Mouse (Mus musculus) ES-Bruce4 (cell line): ENCODE results near the gene Cdk5rap3. TPM values are rescaled to one million over a fixed set of nuclear protein-coding genes. Genes with fewer than 3 reads are reported as not detected.
A peak's percentile ranks its signal among the peaks of the same experiment; 100 is the strongest.

Experiments used
- H3K27ac ChIP-seq: 2 replicates; pipeline ENCODE4 v1.5.1; 2012; ENCODE audit warnings: low read length, inconsistent platforms; ENCODE audit not compliant: insufficient read depth
- H3K27me3 ChIP-seq: 2 replicates; pipeline ENCODE4 v1.6.1; 2012; ENCODE audit warnings: mild to moderate bottlenecking, low read length, inconsistent platforms; ENCODE audit not compliant: control insufficient read depth, poor library complexity, insufficient read depth, severe bottlenecking
- H3K36me3 ChIP-seq: 2 replicates; pipeline ENCODE4 v1.6.1; 2012; ENCODE audit warnings: inconsistent platforms, mild to moderate bottlenecking, low read length, moderate library complexity; ENCODE audit not compliant: control insufficient read depth, poor library complexity, insufficient read depth, severe bottlenecking
- H3K4me1 ChIP-seq: one replicate; pipeline ENCODE4 v1.8.1; 2011; ENCODE audit warnings: low read length; ENCODE audit not compliant: control insufficient read depth, insufficient read depth
- H3K4me3 ChIP-seq: 2 replicates; pipeline ENCODE4 v1.5.1; 2011; ENCODE audit warnings: low read depth, mild to moderate bottlenecking, low read length
- H3K9ac ChIP-seq: 2 replicates; pipeline ENCODE4 v1.6.1; 2012; ENCODE audit warnings: low read depth, mild to moderate bottlenecking, inconsistent platforms; ENCODE audit not compliant: poor library complexity, severe bottlenecking
- H3K9me3 ChIP-seq: replicated peaks from 2 replicates; pipeline ENCODE4 v1.6.1; 2012; ENCODE audit warnings: mild to moderate bottlenecking, low read length, inconsistent platforms; ENCODE audit not compliant: control insufficient read depth, poor library complexity, insufficient read depth, severe bottlenecking
- CTCF ChIP-seq: IDR thresholded peaks from one replicate; pipeline ENCODE4 v1.8.1; 2011; ENCODE audit warnings: low read depth, low read length
- EP300 ChIP-seq: IDR thresholded peaks from 2 replicates; pipeline ENCODE4 v1.6.1; 2011; ENCODE audit warnings: low read depth, low read length; ENCODE audit not compliant: insufficient read depth
- POLR2A ChIP-seq: IDR thresholded peaks from one replicate; pipeline ENCODE4 v1.8.1; 2011; ENCODE audit warnings: low read length; ENCODE audit not compliant: insufficient read depth
- polyA plus RNA-seq: library from polyadenylated mRNA; stranded (reverse); fragments of >200 nt; gene quantifications from 2 replicates; pipeline ENCODE4 v1.2.4, GENCODE M21; 2011; ENCODE audit warnings: low read depth; ENCODE audit not compliant: missing spikeins, insufficient read depth, insufficient read length

Cdk5rap3 gene
- polyA plus RNA-seq, 1 experiment, result 93.3 TPM

DNA sequence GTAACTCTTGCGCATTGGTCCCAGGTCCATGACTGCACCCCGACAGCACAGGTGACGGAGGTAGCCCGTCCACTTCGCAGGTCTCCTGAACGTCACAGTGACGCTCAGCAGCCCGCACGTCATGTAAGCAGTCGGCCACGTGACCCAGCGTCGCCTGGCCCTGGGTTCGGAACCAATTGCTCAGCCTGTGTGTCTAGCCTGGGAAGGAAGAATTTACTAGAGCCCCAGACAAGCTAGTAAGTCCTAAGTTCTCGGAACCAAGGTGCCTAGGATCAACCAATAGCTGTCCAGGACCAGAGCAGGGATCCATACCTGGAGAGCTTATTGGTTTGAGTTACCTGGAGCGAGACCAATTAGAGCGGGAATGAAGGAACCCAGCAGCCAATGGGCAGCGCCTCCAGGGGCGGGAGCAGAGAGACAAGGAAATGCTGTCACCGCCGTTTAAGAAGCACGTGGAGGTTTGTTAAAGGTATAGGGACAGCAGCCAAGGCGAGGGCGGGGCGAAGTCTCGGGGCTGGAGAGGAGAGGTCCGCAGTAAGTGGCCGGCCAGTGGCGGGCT is 27.5 kb upstream of the Cdk5rap3 start, which contains the start of gene Pnpo:
Gene Pnpo (minus strand): TSS at position 241 of the 559 bp plus-strand sequence.
- Histone ChIP-seq H3K4me1 (no peaks in the 10 kb centered on the region), H3K9me3 (no peaks in the 10 kb centered on the region), H3K27ac (no peak within 1 kb of the TSS), H3K9ac (peak within 1 kb of the TSS; percentile 35), H3K36me3 (no peaks in the 10 kb centered on the region), H3K4me3 (peak within 1 kb of the TSS; percentile 88), H3K27me3 (no peaks in the 10 kb centered on the region)
- TF ChIP-seq EP300 (no peak), POLR2A (no peak), CTCF (no peak)

DNA sequence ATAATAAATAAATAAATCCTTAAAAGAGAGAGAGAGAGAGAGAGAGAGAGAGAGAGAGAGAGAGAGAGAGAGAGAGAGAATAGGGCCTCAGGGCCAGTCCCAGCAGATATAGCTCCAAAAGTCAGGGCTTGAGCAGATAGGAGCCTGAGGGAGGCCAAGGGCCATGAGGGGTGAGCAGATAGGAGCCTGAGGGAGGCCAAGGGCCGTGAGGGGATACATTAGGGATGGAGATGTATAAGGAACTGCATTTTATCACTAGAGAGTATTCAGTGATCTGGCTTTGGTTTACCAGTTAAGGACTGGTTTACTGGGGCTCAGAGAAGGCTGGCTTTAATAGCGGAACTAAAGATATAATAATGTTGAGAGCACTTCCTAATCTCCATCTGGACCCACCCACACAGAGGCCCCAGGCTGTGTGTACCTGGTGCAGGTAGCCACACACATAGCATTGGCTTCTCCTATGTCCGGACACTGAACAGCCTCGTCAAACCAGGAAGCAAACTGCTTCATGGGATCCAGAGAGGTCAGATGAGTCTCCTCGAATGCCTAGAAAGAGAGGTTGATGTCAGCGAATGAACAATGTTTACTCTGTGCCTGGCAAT is 25.8 kb upstream of the Cdk5rap3 start:
- Histone ChIP-seq H3K4me3 (no peak overlapping the region), H3K9ac (no peak overlapping the region)
- TF ChIP-seq EP300, result no peak
- TF ChIP-seq CTCF, result no peak

DNA sequence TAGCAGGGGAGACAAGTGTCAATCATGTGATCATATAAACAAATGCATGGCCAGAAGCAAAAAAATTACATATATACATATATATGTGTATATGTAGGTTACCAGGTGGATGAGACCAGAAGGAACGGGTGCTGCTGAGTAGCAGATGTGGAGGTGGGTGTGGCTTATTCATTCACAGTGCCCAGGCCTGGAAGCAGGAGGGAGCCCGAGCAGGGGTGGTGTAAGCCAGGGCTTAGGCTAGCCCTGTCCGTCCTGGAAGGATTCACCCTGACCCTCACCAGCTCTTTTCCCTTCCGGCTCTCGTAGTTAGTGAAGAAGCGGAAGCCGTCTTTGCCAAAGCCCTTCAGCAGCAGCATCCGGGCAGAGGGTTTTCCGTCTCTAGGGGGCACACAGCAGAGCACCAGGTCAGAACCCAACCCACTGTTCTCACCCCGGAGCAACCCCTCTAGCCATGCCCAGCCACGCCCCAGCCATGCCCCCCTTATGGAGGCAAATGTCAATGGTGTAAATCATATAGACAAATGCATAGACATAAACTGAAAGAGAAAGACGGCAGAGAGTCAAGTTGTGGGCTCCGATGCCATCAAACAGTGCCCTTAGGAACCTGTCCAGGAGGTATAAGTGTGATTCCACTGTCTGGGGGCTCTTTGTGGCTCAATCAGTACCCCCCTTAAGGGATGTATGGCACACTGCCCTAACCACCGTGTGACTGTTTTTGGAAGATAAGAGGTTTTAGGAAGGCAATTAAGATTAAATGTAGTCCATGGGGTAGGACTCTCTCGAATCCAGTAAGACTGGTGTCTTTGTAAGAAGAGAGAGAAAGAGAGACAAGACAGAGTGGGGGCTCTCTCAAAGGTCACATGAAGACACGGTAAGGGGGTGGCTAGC is 24.5 kb upstream of the Cdk5rap3 start:
- Histone ChIP-seq H3K9ac (no peak overlapping the region), H3K36me3 (no peaks in the 10 kb centered on the region), H3K27me3 (no peaks in the 10 kb centered on the region), H3K27ac (no peak overlapping the region), H3K9me3 (no peaks in the 10 kb centered on the region), H3K4me1 (no peaks in the 10 kb centered on the region), H3K4me3 (no peak overlapping the region)
- TF ChIP-seq CTCF (no peak), EP300 (no peak), POLR2A (no peak)

More for the DNA sequence above, 25.8 kb upstream of the Cdk5rap3 start:
- Histone ChIP-seq H3K4me1 (no peaks in the 10 kb centered on the region), H3K27me3 (no peaks in the 10 kb centered on the region), H3K9me3 (no peaks in the 10 kb centered on the region), H3K36me3 (no peaks in the 10 kb centered on the region), H3K27ac (no peak overlapping the region)

DNA sequence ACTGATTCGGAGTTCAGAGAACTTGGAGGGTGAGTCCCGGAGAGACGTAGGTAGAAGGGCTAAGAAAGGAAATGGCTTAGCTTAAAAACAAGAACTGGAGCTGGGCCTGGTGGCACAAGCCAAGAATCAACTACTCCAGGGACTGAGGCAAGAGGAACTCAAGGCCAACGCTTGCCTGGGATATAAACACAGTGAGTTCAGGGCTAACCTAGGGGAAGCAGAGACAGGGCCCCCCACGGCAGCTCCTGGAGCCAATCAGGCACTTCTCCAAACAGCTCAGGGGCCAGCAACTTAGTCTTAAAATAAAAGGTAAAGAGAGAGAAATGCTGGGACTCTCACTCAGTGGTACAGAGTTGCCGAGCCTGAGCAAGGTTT is 22.1 kb upstream of the Cdk5rap3 start:
- TF ChIP-seq CTCF (no peak), POLR2A (no peak), EP300 (no peak)
- H3K4me1 ChIP-seq, result peaks cover 2% of the 10 kb centered on the region
- H3K9me3 ChIP-seq, result no peaks in the 10 kb centered on the region
- H3K27ac ChIP-seq, result no peak overlapping the region
- H3K9ac ChIP-seq, result no peak overlapping the region
- H3K4me3 ChIP-seq, result no peak overlapping the region
- no peaks in the 10 kb centered on the region for H3K36me3 ChIP-seq
- H3K27me3 ChIP-seq, result no peaks in the 10 kb centered on the region

DNA sequence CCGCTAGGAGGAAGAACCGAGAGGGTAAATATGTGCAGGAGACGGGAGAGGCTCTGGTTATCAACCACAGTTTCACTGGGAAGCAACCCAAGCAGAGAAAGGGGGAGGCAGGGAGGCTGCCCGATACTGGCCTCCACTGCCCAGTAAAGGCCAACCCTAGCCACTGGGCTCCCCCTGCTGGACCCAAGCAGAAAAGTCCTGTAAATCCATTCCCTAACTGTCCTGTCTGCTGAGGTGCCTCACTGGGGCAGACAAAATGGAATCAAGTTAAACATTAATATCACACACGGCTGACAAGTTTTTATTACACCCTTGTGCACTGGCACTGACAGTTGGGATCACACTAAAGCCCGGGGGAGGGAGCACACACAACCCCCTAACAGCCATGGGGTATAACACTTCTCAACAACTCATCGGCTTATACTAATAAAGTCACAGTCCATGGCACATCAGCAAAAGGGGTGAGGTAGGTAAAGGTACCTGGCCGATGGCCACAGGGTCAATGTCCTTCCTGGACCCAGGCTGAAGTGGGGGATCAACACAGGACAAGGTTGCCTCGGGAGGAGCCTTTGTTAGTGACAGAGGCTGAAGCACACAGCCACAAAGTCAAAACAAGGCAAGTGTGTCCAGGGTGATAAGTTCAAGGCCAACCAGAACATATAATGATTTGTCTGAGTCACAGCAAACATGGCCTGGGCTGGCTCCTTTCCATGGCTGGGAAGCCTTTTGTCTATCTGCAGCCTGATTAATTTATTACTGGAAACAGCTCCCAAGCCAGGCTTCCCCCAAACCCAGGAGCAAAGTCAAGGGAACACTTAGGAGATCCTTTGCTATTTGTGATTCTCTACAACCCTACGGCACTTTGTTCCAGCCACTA is 21.5 kb upstream of the Cdk5rap3 start:
- Histone ChIP-seq H3K9ac (no peak overlapping the region), H3K4me1 (peaks cover 2% of the 10 kb centered on the region), H3K27me3 (no peaks in the 10 kb centered on the region), H3K9me3 (no peaks in the 10 kb centered on the region), H3K4me3 (no peak overlapping the region), H3K27ac (no peak overlapping the region), H3K36me3 (no peaks in the 10 kb centered on the region)
- TF ChIP-seq CTCF, result peak; percentile 79
- no peak for TF ChIP-seq EP300
